Mouse (Mus musculus): Measurements from ENCODE around the gene Gprc5c. TPM values are rescaled to one million over a fixed set of nuclear protein-coding genes. Genes with fewer than 3 reads are reported as not detected.

Gprc5c gene
- 14.5 and 15.4 TPM in 2 replicates for polyA plus RNA-seq (2015; fragmentation: Nextera tagmentation; extraction: Ambion mirVana)

DNA sequence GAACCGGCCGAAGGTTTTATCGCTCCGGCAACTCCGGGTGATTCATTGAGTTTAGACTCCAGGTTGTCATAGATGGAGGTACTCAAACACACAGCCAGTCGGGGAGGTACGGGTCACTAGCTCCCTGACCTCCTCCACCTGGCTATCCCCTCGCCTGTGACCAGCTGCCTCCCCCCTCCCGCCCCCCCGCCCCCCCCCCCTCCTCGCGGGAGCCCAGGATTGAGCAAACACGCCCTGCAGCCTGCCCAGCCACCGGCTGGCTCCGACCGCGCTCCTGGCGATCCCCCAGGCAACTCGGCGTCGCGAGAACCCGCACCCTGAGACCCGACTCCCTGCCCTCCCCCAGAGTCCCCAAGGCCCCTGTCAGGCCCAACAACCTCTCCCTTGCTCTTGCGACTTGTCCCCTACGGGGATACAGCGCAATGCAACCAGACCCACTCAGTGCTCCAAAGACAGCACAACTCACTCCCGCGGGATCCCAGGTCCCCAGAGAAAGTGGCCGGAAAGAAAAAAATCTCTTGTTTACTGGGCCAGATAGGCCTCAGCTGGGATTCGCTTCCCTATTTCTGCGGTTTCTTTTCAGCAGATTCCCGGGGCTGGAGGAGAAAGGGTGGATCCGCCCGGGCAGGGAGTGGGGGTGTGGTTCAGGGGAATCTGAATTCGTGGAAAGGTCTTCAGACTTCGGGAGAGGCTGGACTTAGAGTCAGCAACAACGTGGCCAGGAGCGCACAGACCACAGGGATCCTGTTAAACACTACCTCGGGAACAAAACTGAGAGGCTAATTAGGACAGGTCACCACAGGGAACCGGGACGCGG is at the start of gene Gprc5c:
Gene Gprc5c, plus strand, starts transcription at position 701 of the 817 bp plus-strand sequence.
- H3K27me3 ChIP-seq (ENCODE audit: control insufficient read depth, insufficient read depth, low read length) = peaks cover 9% of the 10 kb centered on the region
- peak within 1 kb of the TSS; percentile 79 for H3K27ac ChIP-seq (ENCODE audit: low read length)
- peak within 1 kb of the TSS; percentile 82 for H3K4me3 ChIP-seq (ENCODE audit: low read length)
- 5% methylated on average over 37 of the region's 43 CpGs for WGBS
- H3K4me2 ChIP-seq (ENCODE audit: low read depth, low read length) = peak within 1 kb of the TSS; percentile 99
- no peaks in the 10 kb centered on the region for H3K9me3 ChIP-seq (replicated peaks; ENCODE audit: control insufficient read depth, low read length)
- H3K9ac ChIP-seq (ENCODE audit: low read length) = peak within 1 kb of the TSS; percentile 82
- ATAC-seq (replicated peaks; ENCODE audit: extremely low read depth, insufficient read depth, low FRiP score) = no peak; the same call in 1 of the 2 replicates
- no peaks in the 10 kb centered on the region for H3K36me3 ChIP-seq (ENCODE audit: control insufficient read depth, insufficient read depth)
- peaks cover 5% of the 10 kb centered on the region; the same call in 1 of the 2 replicates for H3K4me1 ChIP-seq (ENCODE audit: control insufficient read depth, insufficient read depth, low read length)

DNA sequence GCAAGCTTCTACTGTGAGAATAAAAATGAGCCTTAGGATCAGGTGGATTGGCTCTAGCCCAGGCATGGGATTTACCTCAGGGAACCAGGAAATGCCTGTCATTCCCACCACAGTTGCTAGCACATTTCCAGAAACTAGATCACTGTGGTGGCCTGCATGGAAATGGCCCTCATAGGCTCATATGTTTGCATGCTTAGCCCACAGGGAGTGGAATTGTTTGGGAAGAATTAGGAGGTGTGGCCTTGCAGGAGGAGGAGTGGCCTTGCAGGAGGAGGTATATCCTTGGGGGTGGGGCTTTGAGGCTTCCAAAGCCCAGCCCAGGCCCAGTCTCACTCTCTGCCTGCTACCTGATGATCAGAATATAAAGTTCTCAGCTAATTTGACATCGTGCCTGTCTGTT is 49.0 kb upstream of the Gprc5c start:
- Histone ChIP-seq H3K27me3 (ENCODE audit: control insufficient read depth, insufficient read depth, low read length) (no peaks in the 10 kb centered on the region), H3K4me2 (ENCODE audit: low read depth, low read length) (no peak overlapping the region), H3K27ac (ENCODE audit: low read length) (no peak overlapping the region), H3K36me3 (ENCODE audit: control insufficient read depth, insufficient read depth) (no peaks in the 10 kb centered on the region), H3K4me1 (ENCODE audit: control insufficient read depth, insufficient read depth, low read length) (no peaks in the 10 kb centered on the region), H3K4me3 (ENCODE audit: low read length) (no peak overlapping the region), H3K9me3 (replicated peaks; ENCODE audit: control insufficient read depth, low read length) (no peaks in the 10 kb centered on the region), H3K9ac (ENCODE audit: low read length) (no peak overlapping the region)
- no peak for ATAC-seq (replicated peaks; ENCODE audit: extremely low read depth, insufficient read depth, low FRiP score)
- WGBS = 90% methylated on average over 1 of the region's 1 CpGs

DNA sequence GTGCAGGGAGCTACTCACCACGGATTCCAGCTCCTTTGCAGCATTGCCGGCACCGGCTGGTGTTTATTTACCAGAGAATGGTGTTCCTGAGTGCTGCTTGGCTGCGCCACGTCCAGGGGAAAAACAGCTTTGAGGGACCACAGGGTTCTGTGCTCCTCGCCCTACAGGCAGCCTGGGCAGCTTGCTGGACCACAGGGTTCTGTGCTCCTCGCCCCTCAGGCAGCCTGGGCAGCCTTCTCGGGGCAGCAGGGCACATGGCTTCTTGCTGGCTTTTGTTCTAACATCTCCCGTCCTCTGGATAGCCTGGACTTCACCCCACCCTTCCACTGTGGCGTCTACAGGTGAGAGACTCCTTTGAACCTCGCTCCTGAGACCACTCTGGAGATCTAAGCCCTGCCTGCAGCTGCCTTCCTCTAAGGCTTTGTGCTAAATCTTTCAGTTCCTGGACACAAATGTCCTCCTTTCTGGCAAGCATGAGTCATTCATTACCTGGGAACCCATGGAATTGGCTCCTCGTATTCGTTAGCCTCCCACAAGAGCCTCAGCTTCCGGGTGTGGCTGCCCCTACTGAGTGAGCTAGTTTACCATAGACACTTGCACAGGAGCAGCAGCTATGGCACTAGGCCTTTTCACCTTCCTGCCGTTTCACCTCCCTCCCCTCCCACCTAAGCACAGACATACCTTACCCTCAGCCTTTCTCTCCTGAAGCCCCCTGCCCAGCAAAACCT is 48.2 kb upstream of the Gprc5c start:
- Histone ChIP-seq H3K4me2 (ENCODE audit: low read depth, low read length) (no peak overlapping the region), H3K4me1 (ENCODE audit: control insufficient read depth, insufficient read depth, low read length) (no peaks in the 10 kb centered on the region), H3K27me3 (ENCODE audit: control insufficient read depth, insufficient read depth, low read length) (no peaks in the 10 kb centered on the region), H3K4me3 (ENCODE audit: low read length) (no peak overlapping the region), H3K9ac (ENCODE audit: low read length) (no peak overlapping the region), H3K36me3 (ENCODE audit: control insufficient read depth, insufficient read depth) (no peaks in the 10 kb centered on the region), H3K9me3 (replicated peaks; ENCODE audit: control insufficient read depth, low read length) (no peaks in the 10 kb centered on the region), H3K27ac (ENCODE audit: low read length) (no peak overlapping the region)
- no peak for ATAC-seq (replicated peaks; ENCODE audit: extremely low read depth, insufficient read depth, low FRiP score)
- 55% methylated on average over 15 of the region's 15 CpGs for whole genome bisulfite sequencing

DNA sequence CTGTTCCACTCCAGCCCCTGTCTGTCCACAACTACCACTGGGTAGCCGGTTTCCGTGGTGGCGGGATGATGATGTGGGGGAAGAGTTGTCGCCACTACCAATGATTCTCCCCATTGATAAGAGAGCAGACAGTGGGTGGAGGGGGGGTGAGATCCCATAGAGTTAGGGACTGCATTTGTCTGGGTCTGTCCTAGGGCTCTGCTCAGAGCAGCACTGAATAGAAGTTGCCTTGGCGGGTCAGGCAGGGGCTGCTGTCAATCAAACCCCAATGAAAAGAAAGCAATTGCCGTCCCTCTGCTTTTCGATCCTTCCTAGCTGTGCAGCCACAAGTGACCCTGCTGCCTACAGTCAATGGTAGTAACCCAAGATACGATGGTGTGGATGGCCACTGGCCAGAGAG is 47.0 kb upstream of the Gprc5c start:
- Histone ChIP-seq H3K27me3 (ENCODE audit: control insufficient read depth, insufficient read depth, low read length) (no peaks in the 10 kb centered on the region), H3K4me3 (ENCODE audit: low read length) (no peak overlapping the region), H3K4me2 (ENCODE audit: low read depth, low read length) (no peak overlapping the region), H3K9ac (ENCODE audit: low read length) (no peak overlapping the region), H3K9me3 (replicated peaks; ENCODE audit: control insufficient read depth, low read length) (no peaks in the 10 kb centered on the region), H3K27ac (ENCODE audit: low read length) (no peak overlapping the region), H3K4me1 (ENCODE audit: control insufficient read depth, insufficient read depth, low read length) (no peaks in the 10 kb centered on the region), H3K36me3 (ENCODE audit: control insufficient read depth, insufficient read depth) (no peaks in the 10 kb centered on the region)
- no peak for ATAC-seq (replicated peaks; ENCODE audit: extremely low read depth, insufficient read depth, low FRiP score)
- 49% methylated on average over 8 of the region's 8 CpGs for WGBS

DNA sequence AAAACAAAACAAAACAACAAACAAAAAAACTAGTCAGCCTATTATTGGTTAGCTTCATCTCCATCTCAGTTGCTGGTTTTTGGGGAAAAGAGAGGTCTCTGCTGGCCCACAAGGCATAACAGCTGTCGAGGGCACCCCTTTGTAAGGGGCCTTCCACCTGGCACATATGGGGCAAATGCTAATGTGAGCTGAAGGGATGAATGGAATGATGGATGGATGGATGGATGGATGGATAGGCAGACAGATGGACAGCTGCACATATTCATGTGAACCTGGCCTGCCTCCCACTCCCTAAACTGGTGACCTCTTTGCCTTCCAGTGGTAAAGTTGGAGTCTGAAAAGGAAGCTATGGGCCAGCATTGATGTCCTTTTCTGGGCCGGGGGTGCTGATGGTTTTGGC is 43.9 kb upstream of the Gprc5c start:
- no peak overlapping the region for H3K27ac ChIP-seq (ENCODE audit: low read length)
- no peak overlapping the region for H3K4me2 ChIP-seq (ENCODE audit: low read depth, low read length)
- WGBS = 74% methylated on average over 2 of the region's 2 CpGs
- H3K9me3 ChIP-seq (replicated peaks; ENCODE audit: control insufficient read depth, low read length) = no peaks in the 10 kb centered on the region
- H3K4me3 ChIP-seq (ENCODE audit: low read length) = no peak overlapping the region
- H3K36me3 ChIP-seq (ENCODE audit: control insufficient read depth, insufficient read depth) = no peaks in the 10 kb centered on the region
- no peak overlapping the region for H3K9ac ChIP-seq (ENCODE audit: low read length)
- ATAC-seq (replicated peaks; ENCODE audit: extremely low read depth, insufficient read depth, low FRiP score) = no peak
- H3K4me1 ChIP-seq (ENCODE audit: control insufficient read depth, insufficient read depth, low read length) = no peaks in the 10 kb centered on the region
- no peaks in the 10 kb centered on the region for H3K27me3 ChIP-seq (ENCODE audit: control insufficient read depth, insufficient read depth, low read length)

DNA sequence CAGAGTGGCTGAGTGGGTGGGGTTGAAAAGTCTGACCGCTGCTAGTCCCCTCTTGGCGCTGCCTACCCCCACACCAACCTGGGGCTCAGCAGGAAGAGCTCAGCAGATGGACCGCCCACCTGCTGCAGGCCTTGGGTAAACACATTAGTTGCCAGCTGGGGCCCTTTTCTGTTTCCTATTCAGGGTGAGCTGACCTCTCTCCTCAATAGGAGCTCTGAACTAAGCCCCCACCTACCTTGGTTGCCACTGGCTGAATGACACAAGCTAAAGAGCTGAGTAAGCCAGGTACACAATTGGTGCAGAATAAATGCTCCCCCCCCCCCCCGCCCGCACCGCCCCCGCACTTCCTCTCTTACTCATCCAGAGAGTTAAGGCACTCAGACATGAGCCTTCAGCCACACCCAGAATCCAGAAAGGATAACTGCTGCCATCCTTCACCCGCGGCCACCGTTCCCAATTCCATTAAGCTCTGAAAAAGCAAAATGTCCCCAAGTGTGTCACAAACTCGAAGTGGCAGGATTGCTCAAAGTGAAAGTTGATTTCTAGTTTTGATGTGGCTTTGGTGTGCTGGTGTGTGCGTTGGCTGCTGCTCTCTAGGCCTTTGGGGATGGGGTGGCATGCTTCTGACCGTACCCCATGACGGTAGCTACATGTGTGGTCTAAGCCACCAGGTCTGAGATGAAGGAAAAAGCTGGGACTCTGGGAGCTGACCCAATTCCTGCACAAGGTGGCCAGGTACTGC is 43.1 kb upstream of the Gprc5c start:
- Histone ChIP-seq H3K27ac (ENCODE audit: low read length) (no peak overlapping the region), H3K9ac (ENCODE audit: low read length) (no peak overlapping the region), H3K4me3 (ENCODE audit: low read length) (no peak overlapping the region), H3K36me3 (ENCODE audit: control insufficient read depth, insufficient read depth) (no peaks in the 10 kb centered on the region), H3K27me3 (ENCODE audit: control insufficient read depth, insufficient read depth, low read length) (no peaks in the 10 kb centered on the region), H3K4me1 (ENCODE audit: control insufficient read depth, insufficient read depth, low read length) (0 out of 2 replicates have a peak, but pooled peaks cover under 1% of the 10 kb centered on the region), H3K4me2 (ENCODE audit: low read depth, low read length) (no peak overlapping the region), H3K9me3 (replicated peaks; ENCODE audit: control insufficient read depth, low read length) (no peaks in the 10 kb centered on the region)
- no peak for ATAC-seq (replicated peaks; ENCODE audit: extremely low read depth, insufficient read depth, low FRiP score)
- WGBS = 37% methylated on average over 14 of the region's 14 CpGs

DNA sequence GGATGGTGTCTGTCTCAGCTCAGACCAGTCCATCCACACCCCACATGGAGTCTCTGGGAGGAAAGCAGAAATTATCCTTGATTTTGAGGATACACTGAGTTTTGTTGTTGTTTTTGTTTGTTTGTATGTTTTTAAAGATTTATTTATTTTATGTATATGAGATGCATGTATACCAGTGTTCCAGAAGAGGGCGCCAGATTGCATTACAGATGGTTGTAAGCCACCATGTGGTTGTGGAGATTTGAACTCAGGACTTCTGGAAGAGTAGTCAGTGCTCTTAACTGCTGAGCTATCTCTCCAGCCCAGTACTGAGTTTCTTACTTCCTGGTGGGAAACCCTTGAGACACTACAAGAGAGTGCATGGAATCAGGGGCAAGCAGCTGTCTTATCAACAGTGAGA is 41.6 kb upstream of the Gprc5c start:
- no peak overlapping the region for H3K4me2 ChIP-seq (ENCODE audit: low read depth, low read length)
- no peaks in the 10 kb centered on the region for H3K9me3 ChIP-seq (replicated peaks; ENCODE audit: control insufficient read depth, low read length)
- H3K27ac ChIP-seq (ENCODE audit: low read length) = no peak overlapping the region
- no peak overlapping the region for H3K4me3 ChIP-seq (ENCODE audit: low read length)
- no peak for ATAC-seq (replicated peaks; ENCODE audit: extremely low read depth, insufficient read depth, low FRiP score)
- H3K9ac ChIP-seq (ENCODE audit: low read length) = no peak overlapping the region
- WGBS = 84% methylated on average over 1 of the region's 1 CpGs
- peaks cover 3% of the 10 kb centered on the region; the same call in 1 of the 2 replicates for H3K4me1 ChIP-seq (ENCODE audit: control insufficient read depth, insufficient read depth, low read length)
- no peaks in the 10 kb centered on the region for H3K36me3 ChIP-seq (ENCODE audit: control insufficient read depth, insufficient read depth)
- no peaks in the 10 kb centered on the region for H3K27me3 ChIP-seq (ENCODE audit: control insufficient read depth, insufficient read depth, low read length)

DNA sequence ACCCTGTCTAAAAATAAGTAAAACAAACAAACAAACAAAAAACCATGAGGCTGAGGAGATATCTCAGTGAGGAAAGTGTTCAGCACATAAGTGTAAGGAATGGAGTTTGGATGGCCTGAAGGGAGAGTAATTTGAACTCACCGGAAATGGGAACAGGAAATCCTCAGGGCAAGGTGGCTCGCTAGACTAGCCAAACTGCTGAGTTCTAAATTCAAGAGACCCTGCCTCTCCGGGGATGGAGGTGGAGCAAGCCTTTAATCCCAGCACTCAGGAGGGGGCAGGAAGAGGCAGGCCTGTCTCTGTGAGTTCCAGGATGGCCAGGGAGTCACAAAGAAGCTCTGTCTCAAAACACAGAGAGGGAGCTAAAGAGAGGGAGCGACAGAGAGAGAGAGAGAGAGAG is 40.6 kb upstream of the Gprc5c start:
- H3K27me3 ChIP-seq (ENCODE audit: control insufficient read depth, insufficient read depth, low read length) = no peaks in the 10 kb centered on the region
- no peak overlapping the region for H3K9ac ChIP-seq (ENCODE audit: low read length)
- 26% methylated on average over 4 of the region's 4 CpGs for WGBS
- peaks cover 11% of the 10 kb centered on the region for H3K4me1 ChIP-seq (ENCODE audit: control insufficient read depth, insufficient read depth, low read length)
- no peaks in the 10 kb centered on the region for H3K9me3 ChIP-seq (replicated peaks; ENCODE audit: control insufficient read depth, low read length)
- no peak overlapping the region for H3K4me2 ChIP-seq (ENCODE audit: low read depth, low read length)
- no peaks in the 10 kb centered on the region for H3K36me3 ChIP-seq (ENCODE audit: control insufficient read depth, insufficient read depth)
- no peak overlapping the region for H3K27ac ChIP-seq (ENCODE audit: low read length)
- H3K4me3 ChIP-seq (ENCODE audit: low read length) = no peak overlapping the region
- no peak for ATAC-seq (replicated peaks; ENCODE audit: extremely low read depth, insufficient read depth, low FRiP score)

Measured in heart, embryonic 16.5 days (tissue).